Comparison of ENCODE assay signal across 10 mouse cellular contexts in genomic region chr11:32580305-32580947, GRCm38 (mm10). TPM values are rescaled to one million over a fixed set of nuclear protein-coding genes. Genes with fewer than 3 reads are reported as not detected.
A peak's percentile ranks its signal among the peaks of the same experiment; 100 is the strongest.
DNase-seq lines count a peak whose midpoint lies in the region; ATAC-seq lines count a peak whose summit lies in the region.
"Had no signal": no experiment of that assay in that cellular context is flagged by ENCODE, and none has a peak within 500 bp of the region (broad histone marks: within the 10 kb centered on the region; RNA-seq: fewer than 3 reads in every experiment).

No protein-coding gene starts in this region.

- no peaks in the 10 kb centered on the region for H3K9me3 ChIP-seq in embryonic facial prominence, embryonic 14.5 days (ENCODE audit: control insufficient read depth, low read length)
- H3K9me3 ChIP-seq in midbrain, embryonic 14.5 days (ENCODE audit: control insufficient read depth, low read length), result no peaks in the 10 kb centered on the region
- H3K9me3 ChIP-seq: heart, embryonic 13.5 days; neural tube, embryonic 12.5 days had no signal

- no peak overlapping the region for H3K4me3 ChIP-seq in embryonic facial prominence, embryonic 14.5 days (ENCODE audit: low read depth, low read length)
- H3K4me3 ChIP-seq in midbrain, embryonic 14.5 days (replicated peaks; ENCODE audit: low read depth, low read length), result no peak overlapping the region
- H3K4me3 ChIP-seq: heart, embryonic 13.5 days; neural tube, embryonic 12.5 days had no signal

- ATAC-seq in embryonic facial prominence, embryonic 14.5 days (ENCODE audit: low read depth), result peak; percentile 69
- ATAC-seq in midbrain, embryonic 14.5 days (ENCODE audit: low FRiP score, low TSS enrichment), result peak; percentile 70; the same call in 1 of the 2 replicates

- no peaks in the 10 kb centered on the region for H3K27me3 ChIP-seq in embryonic facial prominence, embryonic 14.5 days (replicated peaks; ENCODE audit: control insufficient read depth, insufficient read depth, low read length)
- no peaks in the 10 kb centered on the region for H3K27me3 ChIP-seq in midbrain, embryonic 14.5 days (ENCODE audit: control insufficient read depth, insufficient read depth, low read length)
- H3K27me3 ChIP-seq: heart, embryonic 13.5 days; neural tube, embryonic 12.5 days had no signal

- DNase-seq in heart, adult 11 months, result peak; percentile 98
- DNase-seq in heart, adult 8-10 months (ENCODE audit: low spot score), result no peak
- peak; percentile 93 for DNase-seq in CD4-positive, CD25-positive, alpha-beta regulatory T cell, adult 2 months (ENCODE audit: low read depth, low spot score)
- peak; percentile 68 for DNase-seq in embryonic facial prominence, embryonic 14.5 days (ENCODE audit: low spot score)
- DNase-seq in left cerebral cortex, postnatal 14 days (ENCODE audit: low spot score in 2 of 2), result peak; percentile 61 to 75
- peak; percentile 58 for DNase-seq in midbrain, embryonic 14.5 days
- peak; percentile 74 for DNase-seq in thymus, postnatal 14 days
- no peak for DNase-seq in urinary bladder, postnatal 4 days (ENCODE audit: low spot score in 2 of 2)

- H3K36me3 ChIP-seq in embryonic facial prominence, embryonic 14.5 days (ENCODE audit: control insufficient read depth, insufficient read depth, low read length), result no peaks in the 10 kb centered on the region
- H3K36me3 ChIP-seq in midbrain, embryonic 14.5 days (ENCODE audit: control insufficient read depth, insufficient read depth, low read length), result no peaks in the 10 kb centered on the region
- H3K36me3 ChIP-seq: heart, embryonic 13.5 days; neural tube, embryonic 12.5 days had no signal

- H3K4me2 ChIP-seq in embryonic facial prominence, embryonic 14.5 days (ENCODE audit: low read depth, low read length), result no peak overlapping the region
- no peak overlapping the region for H3K4me2 ChIP-seq in midbrain, embryonic 14.5 days (ENCODE audit: low read length)
- H3K4me2 ChIP-seq: heart, embryonic 13.5 days; neural tube, embryonic 12.5 days had no signal

- no peak overlapping the region for H3K9ac ChIP-seq in embryonic facial prominence, embryonic 14.5 days (ENCODE audit: low read depth, low read length)
- no peak overlapping the region for H3K9ac ChIP-seq in midbrain, embryonic 14.5 days (replicated peaks; ENCODE audit: low read length)
- H3K9ac ChIP-seq: heart, embryonic 13.5 days; neural tube, embryonic 12.5 days had no signal

- WGBS in embryonic facial prominence, embryonic 14.5 days, result 76% methylated on average over 16 of the region's 16 CpGs
- WGBS in midbrain, embryonic 14.5 days, result 76% methylated on average over 16 of the region's 16 CpGs

- intact Hi-C loops in left cerebral cortex, postnatal 14 days (cut with DNase I), result no loop called here

- no peaks in the 10 kb centered on the region for H3K4me1 ChIP-seq in embryonic facial prominence, embryonic 14.5 days (ENCODE audit: control insufficient read depth, insufficient read depth, low read length)
- no peaks in the 10 kb centered on the region for H3K4me1 ChIP-seq in midbrain, embryonic 14.5 days (ENCODE audit: control insufficient read depth, insufficient read depth, low read length)

- no peak overlapping the region for H3K27ac ChIP-seq in embryonic facial prominence, embryonic 14.5 days (replicated peaks; ENCODE audit: low read depth, low read length)
- no peak overlapping the region for H3K27ac ChIP-seq in midbrain, embryonic 14.5 days (replicated peaks; ENCODE audit: low read depth, low read length)
- H3K27ac ChIP-seq: heart, embryonic 13.5 days; neural tube, embryonic 12.5 days had no signal

RNA-seq across cellular contexts. Expression of gene Stk10, which starts 47.3 kb away (rescaled TPM):
- 1 to 10 TPM; 6.6 to 9.2 (median 8.7) TPM for total RNA-seq in heart, adult 8-10 months (2022)
- polyA plus RNA-seq in embryonic facial prominence, embryonic 14.5 days (2014; fragmentation: Nextera tagmentation; extraction: Ambion mirVana), result 2.8 and 2.9 TPM in 2 replicates
- total RNA-seq in left cerebral cortex, postnatal 14 days (2021), result 1 to 10 TPM; 6.3 to 7.2 TPM
- 1.4 and 1.6 TPM in 2 replicates for polyA plus RNA-seq in midbrain, embryonic 14.5 days (2014; fragmentation: Nextera tagmentation; extraction: Ambion mirVana)

RNA-seq across cellular contexts. Expression of gene Efcab9, which starts 48.5 kb away (rescaled TPM):
- total RNA-seq in heart, adult 8-10 months (2022), result not detected
- 0.31 TPM in 1 of 2 replicates, not detected in the other for polyA plus RNA-seq in embryonic facial prominence, embryonic 14.5 days (2014; fragmentation: Nextera tagmentation; extraction: Ambion mirVana)
- 1 to 10 TPM in 1 of 2 experiments, not detected in 1; 1.6 TPM for total RNA-seq in left cerebral cortex, postnatal 14 days (2021)
- 0.47 TPM in 1 of 2 replicates, not detected in the other for polyA plus RNA-seq in midbrain, embryonic 14.5 days (2014; fragmentation: Nextera tagmentation; extraction: Ambion mirVana)

Comparison
In these comparisons a context has a peak if more than half of its experiments do, and no peak if none do; other contexts are left out.
1. DNase-seq: peak in heart, adult 11 months (single experiment), CD4-positive, CD25-positive, alpha-beta regulatory T cell, adult 2 months (single experiment), embryonic facial prominence, embryonic 14.5 days (single experiment), left cerebral cortex, postnatal 14 days (2 of 2), midbrain, embryonic 14.5 days (single experiment) and thymus, postnatal 14 days (single experiment); none in heart, adult 8-10 months (single experiment) and urinary bladder, postnatal 4 days (0 of 2).